Mouse (Mus musculus): ENCODE measurements around the gene Pfn3. TPM values are rescaled to one million over a fixed set of nuclear protein-coding genes. Genes with fewer than 3 reads are reported as not detected.

Gene Pfn3
- polyA plus RNA-seq, 1 experiment from 2014 or later, result not detected

DNA sequence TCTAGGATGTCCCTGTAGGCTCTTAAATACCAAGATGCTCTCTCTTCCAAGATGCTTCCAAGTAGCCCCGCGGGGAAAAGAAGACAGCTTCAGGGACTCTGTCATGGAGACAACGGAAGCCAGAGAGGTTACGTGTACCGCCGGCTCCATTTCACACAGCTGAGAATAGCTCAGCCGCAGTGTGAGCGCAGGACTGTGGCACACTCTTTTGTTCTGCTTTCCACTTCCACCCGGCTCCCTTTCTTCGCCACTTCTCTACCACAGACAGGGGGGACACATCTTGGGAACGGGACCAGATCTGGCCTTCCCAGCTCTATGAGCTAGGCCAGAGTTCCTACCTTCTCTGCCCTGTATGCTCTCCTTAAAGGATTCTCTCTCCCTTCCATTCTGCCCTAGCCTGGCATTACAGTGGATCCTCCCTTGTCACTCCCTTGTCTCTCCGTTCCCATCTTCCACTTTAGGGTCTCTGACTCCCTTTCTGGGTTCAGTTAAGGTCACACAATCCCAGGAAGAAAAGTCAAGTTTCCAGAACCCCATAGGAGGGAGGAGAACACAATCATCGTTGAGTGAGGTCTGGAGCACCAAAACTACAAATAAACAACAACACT, 9.1 kb downstream of the Pfn3 start:
- Histone ChIP-seq H3K27ac (no peak overlapping the region), H3K9me3 (replicated peaks) (no peaks in the 10 kb centered on the region), H3K27me3 (peaks cover 85% of the 10 kb centered on the region), H3K9ac (no peak overlapping the region), H3K4me2 (peak overlapping the region; percentile 32; the same call in 1 of the 2 replicates), H3K4me3 (no peak overlapping the region), H3K36me3 (no peaks in the 10 kb centered on the region), H3K4me1 (replicated peaks) (peaks cover 7% of the 10 kb centered on the region; the same call in 1 of the 2 replicates)
- 56% methylated on average over 13 of the region's 13 CpGs for WGBS
- ATAC-seq (replicated peaks; ENCODE audit: insufficient number of reproducible peaks, insufficient read depth, low FRiP score, low read depth), result no peak

DNA sequence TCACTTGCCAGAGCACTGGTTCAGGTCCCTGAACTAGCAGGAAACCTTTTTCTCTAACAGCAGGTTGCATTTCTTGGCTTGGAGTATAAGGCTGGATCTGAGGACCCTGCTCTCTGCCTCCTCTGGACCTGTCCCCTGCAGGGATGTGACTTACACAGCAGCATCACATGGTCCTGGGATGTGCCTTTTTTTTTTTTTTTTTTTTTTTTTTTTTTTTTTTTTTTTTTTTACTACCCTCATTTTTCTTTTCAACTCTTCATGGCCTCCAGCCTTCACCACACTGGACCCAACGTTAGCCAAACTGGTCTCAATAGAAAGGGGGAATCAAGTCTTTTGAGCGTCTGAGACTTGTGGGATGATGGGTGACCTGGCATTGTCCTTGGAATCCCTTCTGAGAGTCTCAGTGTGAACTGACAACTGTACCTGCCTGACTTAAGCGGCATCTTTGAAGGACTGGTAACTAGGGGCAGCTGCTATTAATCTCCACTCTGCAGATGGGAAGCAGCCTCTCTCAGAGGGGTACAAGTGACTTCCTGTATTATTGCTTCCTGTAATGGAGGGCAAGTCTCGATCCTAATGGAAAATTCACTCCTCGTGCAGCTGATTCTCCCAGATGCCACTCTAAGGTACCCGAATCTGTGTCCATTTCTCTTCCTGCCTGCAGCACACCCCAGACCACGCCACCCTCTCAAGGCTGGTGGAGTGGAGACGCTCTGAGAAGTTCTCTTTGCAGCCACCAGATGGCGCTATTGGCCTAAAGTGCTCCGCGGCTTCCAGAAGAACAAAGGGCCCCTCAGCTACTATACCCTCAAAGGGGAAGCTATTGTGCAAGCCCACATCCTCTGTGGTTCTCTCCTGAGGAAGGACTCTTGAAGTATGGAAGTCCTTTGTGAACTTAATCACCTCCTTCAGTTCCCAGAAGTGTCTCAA, 9.9 kb downstream of the Pfn3 start:
- peak; percentile 67 for ATAC-seq (replicated peaks; ENCODE audit: insufficient number of reproducible peaks, insufficient read depth, low FRiP score, low read depth)
- Histone ChIP-seq H3K27me3 (peaks cover 90% of the 10 kb centered on the region), H3K27ac (no peak overlapping the region), H3K4me1 (replicated peaks) (peaks cover 7% of the 10 kb centered on the region; the same call in 1 of the 2 replicates), H3K36me3 (no peaks in the 10 kb centered on the region), H3K4me3 (no peak overlapping the region), H3K4me2 (peak overlapping the region; percentile 32; the same call in 1 of the 2 replicates), H3K9me3 (replicated peaks) (no peaks in the 10 kb centered on the region), H3K9ac (no peak overlapping the region)
- 12% methylated on average over 11 of the region's 11 CpGs for WGBS

DNA sequence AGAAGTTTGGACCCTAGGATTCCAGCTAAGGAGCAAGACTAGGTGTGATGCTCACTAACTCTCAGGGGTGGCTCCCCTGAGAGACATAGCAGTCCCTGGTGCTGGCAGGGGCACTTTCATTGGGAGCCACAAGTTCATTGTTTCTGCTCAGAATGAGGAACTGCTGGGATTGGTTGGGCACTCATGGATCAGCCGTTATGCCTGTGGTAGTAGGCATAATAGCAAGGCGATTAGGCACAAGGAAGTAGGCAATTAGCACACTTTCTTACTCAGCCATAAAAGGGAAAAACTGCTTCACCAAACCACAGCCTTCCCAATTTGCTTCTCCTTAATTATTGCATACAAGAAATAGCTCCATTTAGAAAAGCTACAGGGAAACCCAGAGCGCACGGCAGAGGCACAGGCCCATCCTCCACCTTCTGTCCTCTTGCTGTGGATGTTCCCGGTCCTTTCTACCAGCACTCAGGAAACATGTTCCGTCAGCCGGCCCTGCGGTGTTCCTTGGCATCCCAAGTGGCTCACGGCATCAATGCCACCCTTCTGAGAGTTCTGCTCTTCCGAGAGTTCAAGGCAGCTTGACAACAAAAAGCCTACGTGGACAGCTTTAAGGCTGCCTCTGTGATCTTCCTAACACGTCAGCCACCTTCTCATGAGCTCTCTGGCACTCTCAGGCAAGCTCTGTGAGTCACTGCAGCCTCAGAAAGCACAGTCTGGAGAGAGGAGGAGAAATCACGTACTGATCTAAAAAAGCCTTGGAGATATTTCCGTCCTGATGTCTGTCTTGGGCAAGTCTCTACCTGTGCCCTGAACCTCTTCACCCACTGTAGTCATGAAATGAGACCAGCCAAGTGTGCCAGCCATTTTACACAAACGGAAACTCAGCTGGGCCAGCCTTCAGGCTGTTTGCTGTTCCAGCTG, 10.8 kb downstream of the Pfn3 start:
- no peaks in the 10 kb centered on the region for H3K36me3 ChIP-seq
- 62% methylated on average over 15 of the region's 15 CpGs for WGBS
- H3K9ac ChIP-seq, result no peak overlapping the region

DNA sequence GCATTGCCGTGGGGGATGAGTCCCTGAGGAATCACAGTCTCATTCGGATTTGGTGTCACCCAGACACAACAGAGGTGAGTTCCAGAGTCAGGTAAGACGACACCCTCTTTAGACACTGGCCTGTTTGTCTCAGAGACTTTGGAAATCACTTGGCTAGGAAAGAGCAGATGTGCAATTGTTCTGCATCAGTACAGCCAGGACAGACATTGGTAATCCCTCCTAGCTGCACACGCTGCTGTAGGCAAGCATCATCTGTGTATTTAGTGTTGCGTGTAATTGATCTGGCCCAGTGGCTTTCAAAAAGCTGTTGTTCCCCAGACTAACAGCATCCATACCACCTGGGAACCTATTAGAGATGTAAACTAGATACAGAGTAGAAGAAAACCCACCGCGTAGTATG, 11.8 kb downstream of the Pfn3 start:
- no peak overlapping the region for H3K4me2 ChIP-seq
- no peak overlapping the region for H3K9ac ChIP-seq
- no peaks in the 10 kb centered on the region for H3K9me3 ChIP-seq (replicated peaks)
- H3K4me1 ChIP-seq (replicated peaks), result peaks cover 7% of the 10 kb centered on the region; the same call in 1 of the 2 replicates
- H3K27me3 ChIP-seq, result peaks cover 89% of the 10 kb centered on the region
- no peaks in the 10 kb centered on the region for H3K36me3 ChIP-seq
- 75% methylated on average over 7 of the region's 7 CpGs for WGBS
- H3K4me3 ChIP-seq, result no peak overlapping the region
- ATAC-seq (replicated peaks; ENCODE audit: insufficient number of reproducible peaks, insufficient read depth, low FRiP score, low read depth), result no peak
- no peak overlapping the region for H3K27ac ChIP-seq

More for the DNA sequence above, 10.8 kb downstream of the Pfn3 start:
- Histone ChIP-seq H3K27me3 (peaks cover 90% of the 10 kb centered on the region), H3K4me2 (no peak overlapping the region), H3K27ac (no peak overlapping the region), H3K4me3 (no peak overlapping the region), H3K4me1 (replicated peaks) (peaks cover 7% of the 10 kb centered on the region; the same call in 1 of the 2 replicates), H3K9me3 (replicated peaks) (no peaks in the 10 kb centered on the region)
- ATAC-seq (replicated peaks; ENCODE audit: insufficient number of reproducible peaks, insufficient read depth, low FRiP score, low read depth), result no peak

DNA sequence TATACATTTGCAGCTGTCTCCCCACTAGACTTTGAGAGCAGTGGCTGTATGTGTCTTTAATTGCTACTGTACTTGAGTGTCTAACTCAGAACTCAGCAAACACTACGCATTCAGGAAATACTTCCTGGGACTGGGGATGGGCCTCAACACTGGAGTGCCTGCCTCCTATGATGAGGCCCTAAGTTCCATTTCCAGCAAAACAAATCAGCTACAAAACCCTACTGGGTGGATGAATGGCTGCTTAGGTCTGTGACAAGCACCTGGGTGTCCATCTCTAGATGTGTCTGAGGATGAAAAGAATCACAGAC, 15.0 kb downstream of the Pfn3 start:
- Histone ChIP-seq H3K4me2 (no peak overlapping the region), H3K9ac (no peak overlapping the region), H3K27me3 (peaks cover 63% of the 10 kb centered on the region), H3K4me3 (no peak overlapping the region), H3K27ac (no peak overlapping the region), H3K4me1 (replicated peaks) (no peaks in the 10 kb centered on the region), H3K9me3 (replicated peaks) (no peaks in the 10 kb centered on the region), H3K36me3 (no peaks in the 10 kb centered on the region)
- no peak for ATAC-seq (replicated peaks; ENCODE audit: insufficient number of reproducible peaks, insufficient read depth, low FRiP score, low read depth)
- 71% methylated on average over 1 of the region's 1 CpGs for WGBS

DNA sequence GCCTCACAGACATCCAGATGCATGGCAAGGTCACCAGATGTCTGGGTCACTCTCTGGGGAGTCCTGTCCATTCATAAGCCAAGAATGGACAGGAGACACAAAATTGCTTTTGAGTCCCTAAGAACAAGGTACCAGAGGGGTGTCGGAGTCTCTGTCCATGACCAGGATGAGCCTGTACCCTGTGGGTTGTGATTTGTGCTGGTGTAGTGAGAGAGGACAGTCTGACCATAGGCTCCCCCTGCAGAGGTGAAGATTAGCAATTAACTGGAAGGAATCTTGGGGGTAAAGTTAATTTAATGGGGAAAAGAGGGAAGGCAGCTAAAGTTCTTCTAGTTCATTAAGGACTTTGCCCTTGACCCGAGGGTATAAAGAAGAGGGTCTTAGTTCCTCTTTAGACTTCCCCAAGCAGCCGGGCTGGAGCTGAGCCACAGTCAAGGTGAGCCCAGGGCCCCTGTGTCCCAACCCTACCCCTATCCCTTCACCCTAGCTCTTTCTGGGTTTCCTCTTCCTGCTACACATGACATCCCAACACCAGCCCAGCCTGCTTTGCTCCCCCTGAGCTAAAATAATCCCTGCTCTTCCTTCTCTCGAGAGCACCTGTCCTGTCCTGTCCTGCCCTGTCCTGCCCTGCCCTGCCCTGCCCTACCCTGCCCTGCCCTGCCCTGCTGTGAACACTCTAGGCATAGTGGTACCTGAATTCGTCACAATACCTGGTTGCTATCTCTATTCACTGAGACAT, 15.6 kb downstream of the Pfn3 start:
- H3K9me3 ChIP-seq (replicated peaks), result no peaks in the 10 kb centered on the region
- ATAC-seq (replicated peaks; ENCODE audit: insufficient number of reproducible peaks, insufficient read depth, low FRiP score, low read depth), result no peak
- H3K4me1 ChIP-seq (replicated peaks), result no peaks in the 10 kb centered on the region
- peaks cover 63% of the 10 kb centered on the region for H3K27me3 ChIP-seq
- no peak overlapping the region for H3K9ac ChIP-seq
- WGBS, result 55% methylated on average over 5 of the region's 5 CpGs
- H3K4me3 ChIP-seq, result no peak overlapping the region
- H3K4me2 ChIP-seq, result no peak overlapping the region
- H3K27ac ChIP-seq, result no peak overlapping the region
- H3K36me3 ChIP-seq, result no peaks in the 10 kb centered on the region

DNA sequence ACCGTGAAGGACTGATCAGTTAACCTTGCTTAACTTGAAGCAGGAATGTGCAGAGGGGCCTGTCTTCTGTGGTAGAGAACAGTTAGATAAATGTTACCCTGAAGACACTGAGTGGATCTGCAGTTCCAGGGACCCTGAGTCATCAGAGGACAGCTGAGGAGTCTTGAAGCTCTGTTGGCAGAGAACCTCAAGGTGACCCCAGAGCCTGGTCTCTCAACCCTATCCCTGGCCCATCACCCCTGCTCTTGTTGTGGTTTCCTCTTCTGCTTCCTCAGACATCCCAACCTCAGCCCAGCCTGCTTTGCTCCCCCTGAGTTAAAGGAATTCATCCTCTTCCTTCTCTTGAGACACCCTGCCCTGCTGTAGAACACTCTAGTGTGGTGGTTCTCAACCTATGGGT, 16.9 kb downstream of the Pfn3 start, which contains the start of gene Slc34a1:
Gene Slc34a1, plus strand, starts transcription at position 100 of the 400 bp plus-strand sequence.
- Histone ChIP-seq H3K27me3 (peaks cover 49% of the 10 kb centered on the region), H3K36me3 (no peaks in the 10 kb centered on the region), H3K4me1 (replicated peaks) (no peaks in the 10 kb centered on the region), H3K27ac (no peak within 1 kb of the TSS), H3K4me2 (no peak within 1 kb of the TSS), H3K4me3 (no peak within 1 kb of the TSS), H3K9ac (no peak within 1 kb of the TSS), H3K9me3 (replicated peaks) (no peaks in the 10 kb centered on the region)
- 66% methylated on average over 1 of the region's 1 CpGs for WGBS
- ATAC-seq (replicated peaks; ENCODE audit: insufficient number of reproducible peaks, insufficient read depth, low FRiP score, low read depth), result no peak

DNA sequence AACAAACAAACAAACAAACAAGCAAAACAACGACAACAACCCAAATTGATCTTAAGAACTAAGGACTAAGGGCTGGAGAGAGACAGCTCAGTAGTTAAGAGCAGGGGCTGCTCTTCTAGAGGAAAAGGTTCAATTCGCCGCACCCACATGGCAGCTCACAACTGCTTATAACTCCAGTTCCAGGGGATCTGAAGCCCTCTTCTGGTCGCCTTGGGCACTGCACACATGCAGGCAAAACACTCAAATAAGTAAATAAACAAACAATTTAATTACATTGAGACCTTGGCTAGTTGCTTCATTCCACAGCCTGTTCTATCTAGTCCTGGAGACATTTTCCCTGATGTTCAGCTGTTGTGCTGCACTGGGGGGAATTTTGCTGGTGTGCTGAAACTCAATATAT, 22.1 kb downstream of the Pfn3 start:
- Histone ChIP-seq H3K9me3 (replicated peaks) (no peaks in the 10 kb centered on the region), H3K4me2 (no peak overlapping the region), H3K4me1 (replicated peaks) (no peaks in the 10 kb centered on the region), H3K9ac (no peak overlapping the region), H3K27ac (no peak overlapping the region), H3K27me3 (peaks cover 7% of the 10 kb centered on the region; the same call in 1 of the 2 replicates), H3K36me3 (no peaks in the 10 kb centered on the region), H3K4me3 (no peak overlapping the region)
- no peak for ATAC-seq (replicated peaks; ENCODE audit: insufficient number of reproducible peaks, insufficient read depth, low FRiP score, low read depth)
- WGBS, result 68% methylated on average over 4 of the region's 4 CpGs

DNA sequence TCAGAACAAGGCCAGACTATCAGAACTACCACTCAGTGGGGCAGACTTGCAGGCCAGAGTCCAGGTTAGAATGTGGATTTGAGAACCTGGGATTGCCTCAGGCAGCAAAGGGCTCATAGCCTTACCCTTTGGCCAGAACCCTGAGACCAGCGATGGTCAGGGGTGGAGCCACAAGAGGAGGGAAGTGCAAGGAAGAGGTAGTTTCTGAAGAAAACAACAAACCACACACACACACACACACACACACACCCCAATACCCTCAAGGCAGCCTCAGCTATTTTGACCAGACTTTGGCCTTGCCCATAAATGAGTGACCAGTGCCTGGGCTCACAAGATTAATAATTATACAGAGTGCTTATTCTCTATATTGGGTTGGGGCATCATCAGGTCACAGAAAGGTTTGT, 23.4 kb downstream of the Pfn3 start:
- Histone ChIP-seq H3K36me3 (no peaks in the 10 kb centered on the region), H3K27ac (no peak overlapping the region), H3K9me3 (replicated peaks) (no peaks in the 10 kb centered on the region), H3K9ac (no peak overlapping the region), H3K4me3 (no peak overlapping the region), H3K4me2 (no peak overlapping the region), H3K27me3 (peaks cover 7% of the 10 kb centered on the region; the same call in 1 of the 2 replicates), H3K4me1 (replicated peaks) (no peaks in the 10 kb centered on the region)
- no peak for ATAC-seq (replicated peaks; ENCODE audit: insufficient number of reproducible peaks, insufficient read depth, low FRiP score, low read depth)
- WGBS, result 88% methylated on average over 1 of the region's 1 CpGs

DNA sequence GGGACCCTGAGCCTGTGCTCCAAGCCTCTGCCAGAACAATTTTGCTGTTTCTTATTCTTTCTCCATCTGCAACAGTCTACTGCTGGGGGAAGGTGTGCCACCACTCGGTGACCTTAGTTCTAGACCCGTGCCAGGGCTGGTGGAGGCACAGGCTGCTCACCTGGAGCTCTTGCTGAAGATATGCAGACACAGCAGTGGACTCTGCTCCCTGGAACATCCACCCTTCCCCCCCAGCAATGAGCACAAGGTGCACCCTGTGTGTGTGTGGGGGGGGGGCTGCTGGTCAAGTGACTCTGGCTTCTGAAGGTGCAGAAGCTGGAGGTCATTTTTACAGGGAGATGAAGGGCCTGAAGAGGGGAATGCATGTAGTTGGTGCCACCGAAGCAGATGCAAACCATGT, 24.4 kb downstream of the Pfn3 start:
- no peak overlapping the region for H3K27ac ChIP-seq
- H3K36me3 ChIP-seq, result no peaks in the 10 kb centered on the region
- H3K4me3 ChIP-seq, result no peak overlapping the region
- no peaks in the 10 kb centered on the region for H3K9me3 ChIP-seq (replicated peaks)
- H3K9ac ChIP-seq, result no peak overlapping the region
- no peak for ATAC-seq (replicated peaks; ENCODE audit: insufficient number of reproducible peaks, insufficient read depth, low FRiP score, low read depth)
- H3K27me3 ChIP-seq, result peaks cover 7% of the 10 kb centered on the region; the same call in 1 of the 2 replicates
- no peak overlapping the region for H3K4me2 ChIP-seq
- 69% methylated on average over 3 of the region's 3 CpGs for WGBS
- no peaks in the 10 kb centered on the region for H3K4me1 ChIP-seq (replicated peaks)

Measured in heart, embryonic 15.5 days (tissue).